Mouse (Mus musculus) ES-Bruce4 (cell line): ENCODE data around the gene Naa35.

Experiments
- CTCF ChIP-seq: IDR thresholded peaks from one replicate; pipeline ENCODE4 v1.8.1; 2011; ENCODE audit warnings: low read depth, low read length
- EP300 ChIP-seq: IDR thresholded peaks from 2 replicates; pipeline ENCODE4 v1.6.1; 2011; ENCODE audit warnings: low read depth, low read length; ENCODE audit not compliant: insufficient read depth
- POLR2A ChIP-seq: IDR thresholded peaks from one replicate; pipeline ENCODE4 v1.8.1; 2011; ENCODE audit warnings: low read length; ENCODE audit not compliant: insufficient read depth

DNA sequence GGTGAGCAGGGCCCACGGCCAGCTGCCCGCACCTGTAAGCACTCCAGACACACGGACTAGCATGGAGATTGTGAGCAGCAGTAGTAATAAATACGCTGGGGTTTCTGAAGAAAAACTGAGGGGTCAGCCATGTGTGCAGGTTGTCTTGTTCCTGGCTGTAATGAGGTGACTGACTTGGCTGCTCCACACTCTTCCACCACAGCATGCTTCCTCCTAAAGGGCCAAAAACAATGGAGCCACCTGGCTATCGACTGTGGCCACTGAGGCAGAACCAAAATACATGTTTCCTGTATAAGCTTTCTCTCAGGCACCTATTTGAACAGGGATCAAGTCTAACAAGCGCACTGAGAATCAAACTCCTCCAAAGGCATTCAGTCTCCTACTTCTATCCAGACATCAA, 49.3 kb upstream of the Naa35 start:
- TF ChIP-seq CTCF (no peak), POLR2A (no peak), EP300 (no peak)
